Mouse (Mus musculus) cerebellum, adult 11 months (tissue): ENCODE data around the gene Rerg.
A peak's percentile ranks its signal among the peaks of the same experiment; 100 is the strongest.

Experiments used
- DNase-seq: peaks from one replicate; pipeline ENCODE4 v3.0.0; 2022

Rerg gene

DNA sequence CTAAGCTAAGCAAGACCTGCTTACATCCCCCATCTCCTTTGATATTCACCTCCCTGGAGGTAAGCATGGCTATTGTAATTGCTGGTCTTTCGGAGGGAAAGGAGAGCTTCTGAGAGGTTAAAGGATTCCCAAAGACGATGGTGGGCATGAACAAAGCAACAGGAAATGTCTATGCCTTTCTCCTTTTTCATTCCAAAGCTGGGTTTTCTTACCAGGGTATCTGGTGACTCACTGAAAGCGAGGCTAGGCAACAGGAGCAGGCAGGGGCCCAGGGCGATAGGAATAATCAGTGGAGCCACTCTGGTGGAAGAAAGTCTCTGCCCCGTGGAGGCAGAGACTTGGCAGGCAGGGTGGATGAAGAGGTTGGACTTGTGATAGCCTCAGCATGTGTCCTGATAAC lies at the start of gene Rerg:
TSS of gene Rerg (minus strand) at position 272 of the 400 bp plus-strand sequence.
- DNase-seq, result no peak

DNA sequence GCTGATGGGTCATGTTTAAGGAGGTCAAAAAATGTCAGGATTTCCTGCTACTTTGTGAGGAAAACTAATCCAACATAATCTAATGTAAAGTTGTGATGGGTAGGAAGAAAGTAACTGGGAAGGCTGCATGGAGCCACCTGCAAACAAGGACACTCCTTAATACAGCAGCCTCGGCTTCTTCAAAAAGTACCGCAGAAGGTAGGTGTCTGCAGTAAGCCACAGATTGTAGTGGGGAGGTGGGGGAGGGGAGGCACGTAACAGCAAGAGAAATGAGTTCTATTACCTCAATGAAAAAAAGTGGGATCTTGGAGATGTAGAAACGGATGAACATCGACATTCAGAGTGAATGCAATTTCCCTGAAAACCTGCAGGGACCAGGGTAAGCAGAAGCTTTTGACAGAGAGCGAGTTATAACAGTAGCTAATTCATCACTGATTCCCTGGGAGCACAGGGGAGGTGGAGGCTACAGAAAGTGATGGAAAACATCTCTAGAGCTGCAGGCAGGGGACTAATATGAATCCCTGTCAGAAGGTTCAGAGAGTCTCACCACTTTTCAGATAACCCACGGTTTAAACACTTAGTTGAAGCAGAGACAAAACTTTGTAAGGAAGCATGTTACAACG lies 47.7 kb upstream of the Rerg start:
- DNase-seq, result no peak

DNA sequence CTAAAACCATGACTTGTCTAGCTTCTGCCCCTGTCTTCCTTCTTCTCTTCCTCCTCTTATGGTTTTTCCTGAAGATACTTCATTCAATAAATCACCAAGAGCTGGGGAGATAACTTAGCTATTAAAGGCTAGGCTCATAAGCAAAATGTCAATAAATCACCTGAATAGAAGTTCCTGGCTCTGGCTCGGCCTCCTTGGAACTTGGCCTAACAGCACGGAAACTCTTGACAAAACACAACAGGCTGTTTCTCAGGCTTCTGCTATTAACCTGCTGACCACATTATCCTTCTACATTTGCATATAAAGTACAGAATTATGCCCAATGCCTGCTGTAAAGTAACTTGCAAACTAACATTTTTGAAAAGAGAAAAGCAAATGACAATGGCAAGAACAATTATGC lies 41.1 kb upstream of the Rerg start:
- DNase-seq, result no peak

DNA sequence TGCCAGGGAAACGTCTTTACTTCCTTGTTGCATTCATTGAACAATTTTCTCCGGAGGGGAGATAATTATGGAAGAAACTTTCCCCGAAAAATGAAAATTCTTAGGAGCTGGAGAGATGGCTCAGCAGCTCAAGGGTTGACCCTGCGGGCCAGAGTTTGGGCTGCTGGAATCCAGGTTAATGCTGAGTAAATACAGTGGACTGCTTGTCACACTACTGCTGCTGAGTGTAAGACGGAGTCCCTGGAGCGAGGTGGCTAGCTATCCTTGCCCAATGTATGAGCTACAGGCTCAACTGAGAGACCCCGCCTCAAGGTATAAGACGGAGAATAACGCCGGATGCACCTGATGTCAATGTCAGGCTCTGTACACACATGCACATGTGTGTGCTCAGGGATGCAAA lies 40.7 kb upstream of the Rerg start:
- no peak for DNase-seq

DNA sequence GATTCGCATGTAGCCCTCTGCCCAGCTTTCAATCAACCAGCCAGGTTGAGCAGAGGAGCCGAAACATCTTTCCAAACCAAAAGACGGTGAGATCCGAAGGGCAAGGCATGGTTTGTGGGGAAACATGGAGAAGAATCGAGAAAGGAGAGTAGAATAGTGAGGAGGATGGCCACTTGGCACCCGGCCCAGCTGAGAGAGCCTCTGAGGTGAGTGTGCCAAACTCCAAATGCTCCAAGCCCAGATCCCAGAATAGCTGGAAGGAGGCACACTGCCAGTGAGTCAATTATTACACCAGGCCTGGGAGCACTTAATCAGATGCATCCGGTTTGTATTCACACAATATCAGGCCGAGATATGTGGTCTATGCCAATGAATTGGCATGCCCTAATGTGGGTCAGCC lies 39.7 kb upstream of the Rerg start:
- peak; percentile 22 for DNase-seq

DNA sequence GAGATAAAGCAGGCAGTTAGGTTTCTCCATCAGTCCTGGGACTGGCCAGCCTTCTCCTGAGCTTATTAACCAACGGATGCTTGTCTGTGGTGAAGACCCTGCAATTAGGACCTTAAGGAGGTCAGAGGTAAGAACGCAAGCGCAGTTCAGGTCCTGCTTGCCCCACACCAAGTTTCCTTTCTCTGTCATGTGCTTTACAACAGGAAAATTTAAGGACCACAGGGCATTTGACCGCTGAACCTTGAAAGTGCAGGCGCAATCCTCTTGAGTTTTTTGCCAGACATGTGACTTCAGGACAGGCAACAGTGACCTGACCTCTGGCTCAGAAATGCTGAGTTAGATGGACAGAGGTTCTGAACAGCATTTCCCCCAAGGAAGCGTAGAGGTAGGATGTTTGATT lies 36.8 kb upstream of the Rerg start:
- DNase-seq, result no peak

DNA sequence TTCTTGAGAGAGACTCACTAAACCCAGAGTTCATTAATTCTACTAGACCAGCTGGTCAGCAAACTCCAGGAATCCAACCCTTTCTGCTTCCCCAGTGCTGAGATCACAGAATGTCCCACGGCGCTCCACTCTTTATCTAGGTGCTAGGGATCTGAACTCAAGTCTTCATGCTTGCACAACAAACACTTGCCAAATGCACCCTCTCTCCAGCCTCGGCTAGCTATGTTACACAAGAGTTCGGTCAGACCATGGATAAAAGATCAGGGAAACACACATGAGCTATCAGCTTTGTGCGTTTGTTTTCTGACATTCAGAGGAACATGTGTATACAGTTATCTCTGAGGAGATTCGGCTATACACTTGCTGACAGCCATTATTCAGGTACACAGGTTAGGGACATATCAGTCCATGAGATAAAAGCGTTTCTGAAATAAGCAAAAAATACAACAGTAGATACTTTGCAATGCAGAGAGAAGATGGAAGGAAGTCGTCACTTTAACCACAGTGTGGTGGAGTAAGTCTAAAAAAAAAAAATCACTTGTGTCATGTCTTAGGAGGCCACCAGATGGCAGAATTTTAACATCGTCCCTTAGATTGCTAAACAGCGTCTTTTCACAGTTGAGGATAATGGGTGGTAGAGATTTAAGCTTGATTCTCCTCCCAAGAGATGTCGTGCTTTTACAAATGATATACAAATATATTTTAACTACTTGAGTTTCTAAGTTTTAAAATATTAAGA lies 35.5 kb upstream of the Rerg start:
- no peak for DNase-seq

DNA sequence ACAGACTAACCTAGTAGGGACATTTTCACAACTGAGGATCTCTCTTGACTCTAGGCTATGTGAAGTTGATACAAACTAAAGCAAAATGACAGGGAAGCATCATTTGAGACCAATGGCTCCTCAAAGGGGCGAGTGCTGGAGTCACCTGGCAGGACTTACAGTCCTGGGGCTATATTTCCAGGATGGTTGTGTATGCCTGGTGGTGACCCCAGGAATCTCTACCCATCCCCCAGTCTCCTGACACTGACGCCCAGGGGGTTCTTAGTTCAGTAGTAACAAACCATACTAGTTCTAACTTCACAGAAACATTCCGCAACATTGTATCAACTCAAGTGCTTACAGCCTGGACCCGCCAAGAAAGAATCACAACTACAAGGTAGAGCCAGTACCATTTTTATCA lies 32.4 kb upstream of the Rerg start:
- no peak for DNase-seq

DNA sequence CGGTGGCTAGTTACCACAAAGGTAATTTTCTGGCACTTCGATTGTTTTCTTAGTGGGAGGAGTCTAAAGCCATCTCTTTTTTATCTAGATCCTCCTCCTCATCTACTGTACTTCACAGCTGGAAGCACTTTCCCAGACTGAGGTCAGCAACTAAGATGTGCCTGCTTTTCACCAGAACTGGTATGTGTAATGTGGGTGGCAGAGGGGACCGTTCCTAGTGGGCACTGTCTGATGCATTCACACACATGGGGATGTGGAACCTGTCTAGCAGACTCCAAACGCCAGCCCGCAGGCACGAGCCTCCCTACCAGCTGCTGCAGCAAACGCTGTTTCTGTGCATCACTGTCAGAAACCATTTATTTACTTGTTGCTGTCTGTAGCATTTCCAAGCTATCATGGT lies 31.3 kb upstream of the Rerg start:
- DNase-seq, result no peak

DNA sequence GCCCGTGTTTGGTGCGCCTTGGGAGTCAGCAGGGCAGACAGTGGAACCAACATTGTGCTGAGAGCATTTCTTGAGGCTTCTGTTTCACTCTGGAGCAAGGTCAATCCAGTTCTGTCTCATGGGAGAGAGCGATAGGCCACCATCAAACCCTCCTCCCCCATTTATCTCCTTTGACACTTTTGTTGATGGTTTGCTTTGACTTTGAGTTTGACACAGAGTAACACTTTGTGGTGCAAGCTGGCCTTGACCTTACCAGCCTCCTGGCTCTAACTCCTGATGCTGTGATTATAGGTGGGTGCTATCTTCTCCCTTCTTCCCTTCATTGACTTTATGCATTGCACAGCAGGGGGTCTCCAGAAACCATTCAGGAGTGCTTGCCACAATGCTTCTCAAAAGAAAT lies 30.9 kb upstream of the Rerg start:
- no peak for DNase-seq

DNA sequence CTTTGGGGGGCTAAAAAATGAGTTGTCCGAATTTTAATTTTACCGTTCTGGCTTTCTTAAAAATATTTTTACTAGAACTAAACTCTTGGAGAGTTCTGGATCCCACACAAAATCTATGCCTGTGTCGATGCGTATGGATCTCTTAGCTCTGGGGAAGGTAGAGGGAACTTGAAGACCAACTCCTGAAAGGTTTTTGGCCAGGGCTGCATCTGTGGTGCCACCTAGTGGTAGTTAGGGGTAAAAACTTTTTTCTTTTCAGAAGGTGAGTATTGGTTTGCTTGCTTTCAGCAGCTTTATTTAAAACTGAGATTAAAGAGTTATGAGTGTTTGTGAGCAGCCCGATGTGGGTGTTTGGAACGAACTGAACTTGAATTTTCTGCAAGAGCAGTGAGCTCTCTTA lies 21.8 kb upstream of the Rerg start:
- peak; percentile 2 for DNase-seq

DNA sequence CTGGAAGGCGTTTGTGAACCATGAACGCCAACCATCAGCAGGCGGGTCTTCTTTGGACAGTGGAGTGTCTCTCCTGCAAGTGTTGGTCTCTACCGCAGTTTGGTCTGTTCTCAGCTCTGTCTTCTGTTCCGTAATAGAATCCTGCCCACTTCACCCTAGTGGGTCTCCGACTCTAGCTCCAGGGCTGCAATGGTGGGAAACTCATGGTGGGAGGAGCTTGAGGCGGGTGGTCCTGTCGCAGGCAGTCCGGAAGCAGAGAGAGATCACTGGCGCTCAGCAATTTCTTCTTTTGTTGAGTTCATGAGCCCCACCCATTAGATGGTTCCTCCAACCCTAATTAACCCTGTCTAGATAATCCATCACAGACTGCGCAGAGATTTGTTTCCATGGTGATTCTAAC lies 20.7 kb upstream of the Rerg start:
- no peak for DNase-seq

DNA sequence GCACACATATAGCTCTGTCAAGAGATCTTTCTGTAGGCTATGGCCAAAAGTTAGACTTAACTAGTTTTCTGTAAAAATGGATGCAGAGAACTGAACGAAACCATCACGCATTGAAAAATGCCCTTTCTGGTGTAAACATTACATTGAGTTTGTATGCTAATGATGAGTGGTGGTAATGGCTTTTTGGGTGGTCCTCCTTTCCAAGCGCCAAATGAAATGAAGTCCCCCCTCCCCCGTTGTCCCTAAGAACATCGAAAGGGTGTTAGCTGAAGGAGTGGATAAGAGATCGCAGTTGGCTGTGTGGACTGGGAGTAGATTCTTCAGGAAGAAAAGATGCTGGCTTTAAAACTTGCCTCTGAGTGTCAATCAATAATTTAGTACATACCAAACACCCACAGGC lies 20.3 kb upstream of the Rerg start:
- DNase-seq, result no peak

DNA sequence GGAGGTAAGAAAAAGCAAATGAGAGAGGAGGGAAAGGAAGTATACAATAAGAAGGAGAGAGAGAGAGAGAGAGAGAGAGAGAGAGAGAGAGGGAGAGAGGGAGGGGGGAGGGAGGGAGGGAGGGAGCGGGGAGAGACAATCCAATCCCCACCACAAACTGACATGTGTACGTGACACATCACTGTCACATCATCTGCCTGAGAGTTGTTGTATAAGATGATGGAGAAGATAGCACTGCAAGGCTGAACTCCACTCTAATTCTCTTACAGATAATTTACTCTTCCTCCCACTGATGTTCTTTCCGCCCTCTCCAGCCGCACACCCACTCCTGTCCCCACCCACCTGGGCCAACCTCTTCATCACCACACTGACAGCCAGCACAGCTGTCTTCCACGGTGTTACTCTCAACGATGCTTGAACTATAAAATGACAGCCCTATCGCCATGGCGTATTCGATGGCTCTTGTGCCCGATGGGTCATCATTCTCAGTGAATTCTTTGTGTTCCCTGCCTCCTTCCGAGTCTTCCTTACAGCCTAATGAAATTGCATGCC lies 18.2 kb upstream of the Rerg start:
- no peak for DNase-seq

DNA sequence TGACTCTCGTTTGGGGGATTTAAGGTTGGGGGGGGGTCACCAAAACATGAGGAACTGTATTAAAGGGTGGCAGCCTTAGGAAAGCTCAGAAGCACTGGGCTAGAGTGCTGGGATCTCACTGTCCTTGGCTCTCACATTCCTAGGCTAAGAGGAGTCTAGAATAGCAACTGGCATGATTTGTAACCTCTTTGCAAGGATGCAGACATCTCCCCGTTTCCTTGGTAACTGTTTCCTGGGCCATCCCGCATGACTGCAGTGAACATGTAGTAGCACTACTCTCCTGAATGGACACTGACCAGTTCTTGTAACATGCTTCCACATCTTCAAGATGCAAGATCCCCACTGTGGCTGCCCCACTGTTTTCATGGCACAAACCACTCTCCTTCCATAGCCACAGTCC lies 17.1 kb upstream of the Rerg start:
- no peak for DNase-seq

DNA sequence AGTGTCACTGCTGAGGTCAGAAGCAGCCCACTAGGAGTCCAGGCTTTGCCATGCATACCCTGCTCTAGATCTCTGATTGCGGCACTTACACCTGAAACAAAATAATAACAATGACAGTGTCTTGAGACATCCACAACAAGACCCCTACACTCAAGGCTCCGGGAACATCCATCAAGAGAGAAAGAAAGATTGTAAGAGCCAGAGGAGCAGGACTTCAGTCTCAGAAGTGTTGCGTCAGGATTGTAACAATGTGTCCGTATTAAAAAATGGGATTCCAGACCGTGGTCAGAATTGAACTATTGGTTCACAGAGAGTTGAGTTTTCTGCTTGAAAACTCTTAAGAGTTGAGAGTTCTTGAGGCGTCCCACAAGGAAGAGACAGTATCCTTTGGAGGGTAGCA lies 10.3 kb upstream of the Rerg start:
- no peak for DNase-seq

DNA sequence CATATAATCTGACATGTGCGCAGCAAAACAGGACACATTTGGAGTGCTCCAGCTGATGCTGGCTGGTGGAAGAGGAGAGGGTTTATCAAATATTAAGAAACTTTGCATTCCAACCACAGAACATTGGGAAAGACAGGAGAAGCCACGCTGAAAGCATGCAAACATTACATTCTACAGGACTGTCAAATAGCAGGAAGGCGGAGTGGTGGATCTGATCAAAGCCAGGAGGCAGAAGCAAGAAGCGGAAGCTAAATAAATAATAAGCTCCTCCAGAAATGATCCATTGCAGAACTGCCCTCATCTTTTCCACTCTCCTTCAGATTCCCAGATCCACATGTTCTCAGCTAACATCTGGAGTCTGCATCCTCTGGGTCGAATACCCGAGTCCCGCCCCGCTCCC lies 9.8 kb upstream of the Rerg start:
- no peak for DNase-seq

DNA sequence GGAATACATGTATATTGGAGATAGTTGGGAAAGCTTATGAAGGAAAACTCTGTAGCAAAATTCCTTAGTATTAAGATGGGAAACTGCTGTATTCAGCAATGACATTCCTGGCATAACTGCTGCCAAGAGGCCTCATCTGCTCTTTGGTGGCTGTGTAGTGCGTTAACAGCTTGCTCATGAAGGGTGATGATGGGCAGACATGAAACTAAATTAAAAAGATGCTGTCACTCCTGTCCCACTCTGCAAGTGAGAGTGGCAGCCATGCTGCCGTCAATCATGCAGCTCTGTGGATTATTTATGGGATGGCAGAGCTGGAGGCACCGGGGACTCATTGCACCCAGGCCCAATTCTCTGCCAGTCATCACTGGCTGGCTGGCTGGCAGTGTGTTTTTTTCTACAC lies 8.7 kb upstream of the Rerg start:
- no peak for DNase-seq

DNA sequence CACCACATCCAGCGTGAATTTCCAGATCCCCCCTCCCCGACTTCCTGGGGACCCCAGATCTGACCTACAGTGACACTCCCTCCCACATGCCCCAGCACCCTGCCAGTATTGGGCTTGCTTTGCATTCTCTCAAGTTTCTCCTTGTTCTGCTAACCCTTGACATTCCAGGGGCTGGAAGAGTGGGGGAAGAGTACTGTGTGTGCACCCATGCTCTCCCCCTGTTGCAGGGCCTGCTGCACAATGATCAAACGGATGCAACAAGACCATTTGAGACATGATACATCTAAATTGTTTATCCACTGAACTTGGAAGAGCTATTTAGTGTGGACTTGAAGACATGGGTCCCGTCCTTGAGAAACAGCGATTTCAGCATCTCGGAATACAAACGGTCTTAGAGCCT lies 349 bp upstream of the Rerg start:
- DNase-seq, result no peak

DNA sequence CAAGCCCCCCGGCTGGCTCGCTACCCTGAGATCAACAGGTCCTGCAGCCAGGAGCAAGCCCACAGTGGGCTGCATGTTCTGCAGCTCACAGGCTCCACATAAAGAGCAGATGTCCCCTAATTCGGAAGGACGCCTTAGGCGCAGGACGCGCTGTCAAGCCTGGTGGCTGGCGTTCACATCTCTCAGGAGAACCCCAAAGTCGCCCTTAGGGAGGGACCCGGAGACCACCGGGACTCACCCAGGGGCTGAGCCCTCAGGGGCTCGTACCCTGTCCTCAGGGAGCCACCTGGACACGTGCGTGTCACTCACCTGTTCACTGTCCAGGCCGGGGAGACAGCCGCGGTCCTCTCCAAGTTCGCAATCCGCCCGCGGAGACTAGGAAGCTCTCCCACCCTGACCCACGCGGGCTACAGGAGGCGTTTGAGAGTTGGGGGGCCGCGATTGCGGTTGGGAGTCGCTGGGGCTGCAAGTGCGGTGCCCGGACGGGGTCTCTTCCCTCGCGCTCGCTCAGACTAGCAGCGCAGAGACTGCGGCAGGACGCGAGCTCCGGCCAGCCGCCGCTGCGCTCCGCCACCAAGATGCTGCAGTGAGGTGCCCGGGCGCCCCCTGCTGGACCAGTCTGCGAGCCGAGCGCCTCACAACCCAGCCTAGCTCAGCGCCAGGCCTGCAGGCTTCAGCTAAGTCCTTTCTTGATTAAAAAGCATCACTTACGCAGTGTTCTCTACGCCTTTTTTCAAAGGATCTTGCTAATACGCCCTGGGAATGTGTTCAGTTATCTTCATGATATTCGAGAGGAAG lies 927 bp downstream of the Rerg start:
- DNase-seq, result peak; percentile 66

DNA sequence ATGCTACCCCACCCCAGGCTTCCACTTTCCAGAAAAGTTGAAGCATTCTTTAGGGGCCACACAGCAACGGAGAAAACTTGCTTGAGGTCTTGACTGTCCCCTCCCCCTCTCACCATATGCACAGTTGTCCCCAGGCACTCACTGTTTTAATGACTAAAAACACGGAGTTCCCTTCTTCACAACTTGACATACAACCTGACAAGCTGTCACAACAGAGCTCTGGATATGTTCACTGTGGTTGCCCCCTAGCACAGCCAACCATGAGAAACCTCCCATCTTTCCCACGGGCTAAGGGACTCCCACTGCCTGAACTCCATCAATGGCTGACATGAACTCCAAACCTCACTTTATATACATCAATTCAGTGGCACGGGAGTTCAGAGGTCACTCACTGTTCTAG lies 3.5 kb downstream of the Rerg start:
- DNase-seq, result no peak

DNA sequence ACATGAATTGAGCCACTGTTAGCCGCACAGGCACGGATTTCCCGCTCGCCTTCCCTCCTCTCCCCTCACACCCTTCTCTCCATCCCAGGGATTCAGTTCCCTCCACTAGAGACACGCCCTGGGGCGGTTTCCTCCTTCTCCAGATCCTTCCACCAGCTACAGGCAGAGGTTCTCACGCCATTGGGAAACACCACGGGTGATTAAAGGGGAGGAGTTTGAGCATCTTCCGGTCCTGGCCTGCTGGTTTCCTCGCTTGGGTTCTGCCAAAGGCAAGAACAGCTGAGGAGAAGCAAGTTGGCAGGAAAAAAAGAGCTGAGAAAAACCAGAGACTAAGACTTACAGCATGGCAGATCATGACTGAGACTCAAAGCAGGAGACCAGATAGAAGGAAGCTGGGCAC lies 6.7 kb downstream of the Rerg start:
- no peak for DNase-seq

DNA sequence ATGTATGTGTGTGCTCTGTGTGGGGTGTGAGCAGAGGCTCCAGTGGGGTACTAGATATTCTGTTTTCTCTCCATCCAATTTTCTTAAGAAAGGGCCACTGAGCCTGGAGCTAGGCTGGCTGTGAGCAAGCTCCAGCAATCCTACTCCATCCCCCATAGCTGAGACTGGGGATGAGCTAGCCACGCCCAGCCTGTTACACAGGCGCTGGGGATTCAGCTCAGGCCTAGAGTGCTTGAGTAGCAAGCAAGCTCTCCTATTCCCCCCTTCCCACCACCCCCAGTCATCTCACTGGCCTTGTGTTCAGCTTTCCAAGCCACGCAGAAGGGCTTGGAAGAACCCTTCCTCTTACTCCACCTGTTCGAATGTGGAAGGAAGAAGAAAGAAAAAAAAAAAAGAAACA lies 7.2 kb downstream of the Rerg start:
- DNase-seq, result no peak

DNA sequence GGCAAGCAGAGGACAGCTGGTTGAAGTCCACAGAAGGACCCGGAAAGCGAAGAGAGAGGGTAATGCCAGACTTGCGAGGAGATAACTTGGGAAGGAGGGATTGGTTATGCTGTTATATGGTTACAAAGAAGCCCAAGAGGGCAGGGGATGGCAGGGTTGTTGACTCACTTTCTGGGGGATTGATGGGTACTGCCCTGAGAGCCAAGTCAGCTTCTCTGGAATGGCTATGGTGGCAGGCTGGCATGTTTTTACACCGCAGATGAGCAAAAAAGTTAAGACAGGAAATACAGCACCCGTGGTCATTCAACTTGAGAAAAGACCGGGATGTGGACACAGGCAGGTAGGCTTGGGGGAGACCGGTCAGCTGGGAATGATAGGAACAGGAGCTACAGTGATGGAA lies 7.8 kb downstream of the Rerg start:
- DNase-seq, result no peak
